In the genomic region with DNA sequence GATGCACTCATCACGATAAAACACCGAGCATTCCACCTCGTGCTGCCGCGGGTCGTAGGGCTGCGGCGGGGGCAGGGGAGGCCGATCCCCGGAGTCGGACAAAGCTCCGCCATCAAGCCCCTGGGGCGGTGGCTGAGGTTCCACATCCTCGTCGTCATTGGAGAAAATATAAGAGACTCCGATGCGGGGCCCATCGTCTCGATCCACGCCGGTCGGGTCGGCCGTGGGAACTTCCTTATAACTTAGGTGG, we compare ENCODE assay signal across 8 mouse cellular contexts. TPM values are rescaled to one million over a fixed set of nuclear protein-coding genes. Genes with fewer than 3 reads are reported as not detected.
DNase-seq lines count a peak whose midpoint lies in the region; ATAC-seq and TF ChIP-seq lines count a peak whose summit lies in the region.

No protein-coding gene starts in this region.

- H3K9ac ChIP-seq in forebrain, postnatal 0 days = peak overlapping the region; percentile 63
- peak overlapping the region; percentile 69 for H3K9ac ChIP-seq in midbrain, embryonic 14.5 days (replicated peaks; ENCODE audit: low read length)

- no peak for ATAC-seq in forebrain, postnatal 0 days
- no peak for ATAC-seq in midbrain, embryonic 14.5 days (ENCODE audit: low FRiP score, low TSS enrichment)
- no peak for ATAC-seq in cerebellum, adult (ENCODE audit: insufficient number of reproducible peaks, low FRiP score, low TSS enrichment)

- no peak for TF ChIP-seq CTCF in left cerebral cortex, adult 2 months (IDR thresholded peaks at IDR 0.05)
- no peak for TF ChIP-seq CTCF in bone marrow macrophage, adult 2 months (IDR thresholded peaks at IDR 0.05; ENCODE audit: low read depth, low read length)
- TF ChIP-seq CTCF in forebrain, postnatal 0 days (IDR thresholded peaks at IDR 0.05; ENCODE audit: low read depth) = no peak

- no peaks in the 10 kb centered on the region for H3K27me3 ChIP-seq in forebrain, postnatal 0 days (ENCODE audit: insufficient read depth, low read length)
- no peaks in the 10 kb centered on the region for H3K27me3 ChIP-seq in limb, embryonic 10.5 days (ENCODE audit: low read depth, poor library complexity, severe bottlenecking)
- H3K27me3 ChIP-seq in midbrain, embryonic 14.5 days (ENCODE audit: control insufficient read depth, insufficient read depth, low read length) = peaks cover 8% of the 10 kb centered on the region; the same call in 1 of the 2 replicates

- under 1% methylated on average over 24 of the region's 24 CpGs for WGBS in forebrain, postnatal 0 days
- 0% methylated on average over 24 of the region's 24 CpGs for WGBS in limb, embryonic 10.5 days
- 0% methylated on average over 24 of the region's 24 CpGs for WGBS in midbrain, embryonic 14.5 days

- H3K36me3 ChIP-seq in forebrain, postnatal 0 days (ENCODE audit: insufficient read depth) = no peaks in the 10 kb centered on the region
- H3K36me3 ChIP-seq in limb, embryonic 10.5 days = no peaks in the 10 kb centered on the region
- no peaks in the 10 kb centered on the region for H3K36me3 ChIP-seq in midbrain, embryonic 14.5 days (ENCODE audit: control insufficient read depth, insufficient read depth, low read length)

- intact Hi-C loops in left cerebral cortex, adult 2 months (cut with DNase I) = loop anchor here (5.0 to 10.0 kb wide), 6 partner anchors 61 to 1439 kb away; no protein-coding TSS in a partner anchor

- no peak for DNase-seq in left cerebral cortex, adult 2 months (ENCODE audit: extremely low spot score in 1 of 2, low spot score in 2 of 2)
- no peak for DNase-seq in left cerebral cortex, adult 11 months (ENCODE audit: low spot score)
- no peak for DNase-seq in forebrain, postnatal 0 days
- DNase-seq in limb, embryonic 10.5 days (ENCODE audit: low spot score) = no peak
- no peak for DNase-seq in midbrain, embryonic 14.5 days
- no peak for DNase-seq in yolk sac, embryonic 10.5 days (ENCODE audit: low spot score)

- H3K4me2 ChIP-seq in forebrain, postnatal 0 days (ENCODE audit: low read depth) = peak overlapping the region; percentile 94
- peak overlapping the region; percentile 100 for H3K4me2 ChIP-seq in midbrain, embryonic 14.5 days (ENCODE audit: low read length)

- peak overlapping the region; percentile 60 for H3K4me3 ChIP-seq in left cerebral cortex, adult 2 months
- peak overlapping the region; percentile 89 for H3K4me3 ChIP-seq in bone marrow macrophage, adult 2 months (ENCODE audit: insufficient read depth, low read length)
- peak overlapping the region; percentile 63 for H3K4me3 ChIP-seq in forebrain, postnatal 0 days (ENCODE audit: low read depth, low read length)
- peak overlapping the region; percentile 79 for H3K4me3 ChIP-seq in limb, embryonic 10.5 days
- H3K4me3 ChIP-seq in midbrain, embryonic 14.5 days (replicated peaks; ENCODE audit: low read depth, low read length) = peak overlapping the region; percentile 76

- TF ChIP-seq POLR2A in bone marrow macrophage, adult 2 months (IDR thresholded peaks at IDR 0.05; ENCODE audit: borderline replicate concordance, low read depth, low read length) = no peak

- no peaks in the 10 kb centered on the region for H3K9me3 ChIP-seq in forebrain, postnatal 0 days (ENCODE audit: low read length)
- no peaks in the 10 kb centered on the region for H3K9me3 ChIP-seq in limb, embryonic 10.5 days (replicated peaks)
- no peaks in the 10 kb centered on the region for H3K9me3 ChIP-seq in midbrain, embryonic 14.5 days (ENCODE audit: control insufficient read depth, low read length)

- peaks cover 4% of the 10 kb centered on the region for H3K4me1 ChIP-seq in bone marrow macrophage, adult 2 months (ENCODE audit: control insufficient read depth, insufficient read depth, low read length)
- peaks cover 5% of the 10 kb centered on the region; the same call in 1 of the 2 replicates for H3K4me1 ChIP-seq in forebrain, postnatal 0 days (ENCODE audit: insufficient read depth)
- H3K4me1 ChIP-seq in limb, embryonic 10.5 days = peaks cover 52% of the 10 kb centered on the region
- peaks cover 19% of the 10 kb centered on the region for H3K4me1 ChIP-seq in midbrain, embryonic 14.5 days (ENCODE audit: control insufficient read depth, insufficient read depth, low read length)

- peak overlapping the region; percentile 72 for H3K27ac ChIP-seq in left cerebral cortex, adult 2 months
- peak overlapping the region; percentile 96 for H3K27ac ChIP-seq in bone marrow macrophage, adult 2 months (ENCODE audit: insufficient read depth, low read depth, low read length)
- peak overlapping the region; percentile 83 for H3K27ac ChIP-seq in forebrain, postnatal 0 days (ENCODE audit: low read depth, low read length)
- peak overlapping the region; percentile 87 for H3K27ac ChIP-seq in limb, embryonic 10.5 days
- peak overlapping the region; percentile 60 for H3K27ac ChIP-seq in midbrain, embryonic 14.5 days (replicated peaks; ENCODE audit: low read depth, low read length)

RNA-seq across cellular contexts. Expression of gene Fam84b, which starts 30.0 kb away (rescaled TPM):
- total RNA-seq in left cerebral cortex, adult 2 months (2021) = 1 to 10 TPM; 5.3 to 6.2 TPM
- polyA plus RNA-seq in bone marrow macrophage, adult 2 months (2012; ENCODE audit: insufficient read depth, insufficient read length, missing spikeins) = 13.6 and 15.7 TPM in 2 replicates
- 15.8 and 20.2 TPM in 2 replicates for total RNA-seq in forebrain, postnatal 0 days (2014; rRNA removed)
- polyA plus RNA-seq in forebrain, postnatal 0 days (2015; fragmentation: Nextera tagmentation; extraction: Ambion mirVana) = 6.4 TPM in 2 replicates
- polyA plus RNA-seq in limb, embryonic 10.5 days (2016; fragmentation: Nextera tagmentation; extraction: Ambion mirVana) = 7.4 and 7.5 TPM in 2 replicates
- polyA plus RNA-seq in midbrain, embryonic 14.5 days (2014; fragmentation: Nextera tagmentation; extraction: Ambion mirVana) = 7.1 and 9.1 TPM in 2 replicates
